Mouse (Mus musculus) G1E (cell line): Measurements from ENCODE around the gene Vkorc1. TPM values are rescaled to one million over a fixed set of nuclear protein-coding genes. Genes with fewer than 3 reads are reported as not detected.

Experiments
- ATAC-seq: 2 replicates; pipeline ENCODE4 v1.8.0; 2016; ENCODE audit warnings: mild to moderate bottlenecking; ENCODE audit not compliant: insufficient number of reproducible peaks, poor library complexity, low FRiP score, severe bottlenecking; ENCODE audit errors: extremely low read depth
- DNase-seq: peaks from one replicate; pipeline ENCODE4 v3.0.0; 2012; ENCODE audit warnings: low spot score
- H3K27me3 ChIP-seq: 2 replicates; pipeline ENCODE4 v1.6.1; 2012; ENCODE audit warnings: mild to moderate bottlenecking, low read length, inconsistent platforms; ENCODE audit not compliant: insufficient read depth
- H3K36me3 ChIP-seq: replicated peaks from 2 replicates; pipeline ENCODE3; 2012; ENCODE audit warnings: mild to moderate bottlenecking, inconsistent platforms
- H3K4me1 ChIP-seq: 2 replicates; pipeline ENCODE4 v1.6.1; 2012; ENCODE audit warnings: low read depth, low read length, inconsistent platforms, mixed read lengths; ENCODE audit not compliant: insufficient read depth
- H3K4me3 ChIP-seq: 2 replicates; pipeline ENCODE4 v1.5.1; 2012; ENCODE audit warnings: low read depth, mild to moderate bottlenecking, inconsistent platforms, low read length, moderate library complexity, mixed read lengths
- H3K9me3 ChIP-seq: replicated peaks from 2 replicates; pipeline ENCODE4 v1.6.1; 2012; ENCODE audit warnings: inconsistent platforms
- CTCF ChIP-seq: IDR thresholded peaks from 2 replicates; pipeline ENCODE4 v1.5.1; 2012; ENCODE audit warnings: low read depth, low read length, inconsistent platforms, mixed read lengths
- GATA1 ChIP-seq: IDR thresholded peaks from 2 replicates; pipeline ENCODE4 v1.6.1; 2012; ENCODE audit warnings: borderline replicate concordance, low read length, inconsistent platforms, mixed read lengths
- GATA2 ChIP-seq: IDR thresholded peaks from 2 replicates; pipeline ENCODE4 v1.6.1; 2012; ENCODE audit warnings: low read depth, low read length, inconsistent platforms, borderline replicate concordance
- POLR2AphosphoS5 ChIP-seq: IDR thresholded peaks from 2 replicates; pipeline ENCODE4 v1.6.1; 2012; ENCODE audit warnings: low read depth, low read length, inconsistent platforms; ENCODE audit not compliant: insufficient replicate concordance
- TAL1 ChIP-seq: conservative IDR thresholded peaks from 2 replicates; pipeline ENCODE4 v1.6.1; 2012; ENCODE audit warnings: low read depth, low read length, inconsistent platforms, mixed read lengths
- polyA plus RNA-seq: library from polyadenylated mRNA; stranded (reverse); fragments of >175 nt; gene quantifications from 2 replicates; pipeline ENCODE4 v1.2.3, GENCODE M21; 2012
- total RNA-seq, 2 experiments: library from RNA; stranded (forward) in 1 of 2; stranded (reverse) in 1 of 2; fragments of 200-1000 nt in 1 of 2; fragments of >200 nt in 1 of 2; fragmentation: Nextera tagmentation in 1 of 2; gene quantifications; 2 replicates each; pipeline ENCODE4 v1.2.3; 2014 to 2017

Gene Vkorc1
- total and polyA plus RNA-seq, 3 experiments: 11.0 to 68.8 (median 12.6) TPM

GRCm38 (mm10) chr7:127858258-127858657, 37.2 kb downstream of the Vkorc1 start:
- Histone ChIP-seq H3K27me3 (peaks cover 11% of the 10 kb centered on the region), H3K9me3 (no peaks in the 10 kb centered on the region), H3K36me3 (peaks cover 5% of the 10 kb centered on the region), H3K4me1 (0 out of 2 replicates have a peak, but pooled peaks cover 3% of the 10 kb centered on the region), H3K4me3 (no peak overlapping the region)
- ATAC-seq (no peak), DNase-seq (no peak)
- no peak for TF ChIP-seq POLR2AphosphoS5
- TF ChIP-seq CTCF: no peak
- no peak for TF ChIP-seq GATA2
- no peak for TF ChIP-seq TAL1
- no peak for TF ChIP-seq GATA1

DNA sequence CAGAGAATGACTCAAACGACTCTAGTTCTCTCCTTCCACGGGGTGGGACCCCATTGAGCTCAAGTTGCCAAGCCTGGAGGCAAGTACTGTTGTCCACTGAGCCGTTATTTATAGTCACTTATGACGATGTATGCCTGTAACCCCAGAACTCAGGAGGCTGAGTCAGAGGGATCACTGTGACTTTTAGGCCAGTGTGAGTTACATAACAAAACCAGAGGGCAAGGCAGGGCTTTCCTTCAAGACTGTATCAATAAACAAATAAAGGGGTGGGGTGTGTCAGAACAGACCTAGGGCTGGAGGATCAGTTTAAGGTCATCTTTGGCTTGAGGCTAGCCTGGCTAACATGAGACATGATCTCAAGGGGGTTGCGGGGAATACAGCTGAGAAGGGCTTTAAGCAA, 44.5 kb downstream of the Vkorc1 start:
- DNase-seq (no peak), ATAC-seq (no peak)
- peaks cover 41% of the 10 kb centered on the region for H3K36me3 ChIP-seq
- no peak overlapping the region for H3K4me3 ChIP-seq
- peaks cover 13% of the 10 kb centered on the region for H3K4me1 ChIP-seq
- no peaks in the 10 kb centered on the region for H3K9me3 ChIP-seq
- TF ChIP-seq GATA1 (no peak), POLR2AphosphoS5 (no peak), CTCF (no peak), TAL1 (no peak), GATA2 (no peak)
- peaks cover 8% of the 10 kb centered on the region; the same call in 1 of the 2 replicates for H3K27me3 ChIP-seq

GRCm38 (mm10) chr7:127849973-127850875, 45.2 kb downstream of the Vkorc1 start:
- DNase-seq: no peak
- Histone ChIP-seq H3K4me1 (peaks cover 13% of the 10 kb centered on the region), H3K27me3 (peaks cover 6% of the 10 kb centered on the region; the same call in 1 of the 2 replicates), H3K36me3 (peaks cover 48% of the 10 kb centered on the region), H3K9me3 (no peaks in the 10 kb centered on the region), H3K4me3 (no peak overlapping the region)
- no peak for ATAC-seq
- TF ChIP-seq TAL1: no peak
- TF ChIP-seq POLR2AphosphoS5: no peak
- no peak for TF ChIP-seq CTCF
- no peak for TF ChIP-seq GATA1

Other genes starting within 250 kb of the Vkorc1 start
Only the 20 nearest of the 24 such genes appear.
- not detected in 2 replicates for gene Ctf2, start 163.5 kb downstream of the Vkorc1 start, total RNA-seq (2014; fragmentation: Nextera tagmentation)
- 0.16 TPM in 1 of 2 replicates, not detected in the other for gene Ctf2, start 163.5 kb downstream of the Vkorc1 start, total RNA-seq (2017)
- gene Ctf2, start 163.5 kb downstream of the Vkorc1 start, polyA plus RNA-seq: not detected in 2 replicates
- gene Fbxl19, start 151.1 kb downstream of the Vkorc1 start, total RNA-seq (2014; fragmentation: Nextera tagmentation): 6.4 and 6.9 TPM in 2 replicates
- 15.1 and 18.8 TPM in 2 replicates for gene Fbxl19, start 151.1 kb downstream of the Vkorc1 start, total RNA-seq (2017)
- gene Fbxl19, start 151.1 kb downstream of the Vkorc1 start, polyA plus RNA-seq: 54.4 and 58.5 TPM in 2 replicates
- gene Orai3, start 125.8 kb downstream of the Vkorc1 start, total RNA-seq (2014; fragmentation: Nextera tagmentation): 27.4 and 27.7 TPM in 2 replicates
- 47.1 and 53.8 TPM in 2 replicates for gene Orai3, start 125.8 kb downstream of the Vkorc1 start, total RNA-seq (2017)
- 30.2 and 43.1 TPM in 2 replicates for gene Orai3, start 125.8 kb downstream of the Vkorc1 start, polyA plus RNA-seq
- gene Setd1a, start 118.9 kb downstream of the Vkorc1 start, total RNA-seq (2014; fragmentation: Nextera tagmentation): 104 and 115 TPM in 2 replicates
- gene Setd1a, start 118.9 kb downstream of the Vkorc1 start, total RNA-seq (2017): 9.1 and 10.0 TPM in 2 replicates
- gene Setd1a, start 118.9 kb downstream of the Vkorc1 start, polyA plus RNA-seq: 103 and 118 TPM in 2 replicates
- gene Gm49388, start 110.0 kb downstream of the Vkorc1 start, total RNA-seq (2014; fragmentation: Nextera tagmentation): 4.7 and 8.4 TPM in 2 replicates
- 0.23 TPM in 1 of 2 replicates, not detected in the other for gene Gm49388, start 110.0 kb downstream of the Vkorc1 start, total RNA-seq (2017)
- 0.12 and 1.1 TPM in 2 replicates for gene Gm49388, start 110.0 kb downstream of the Vkorc1 start, polyA plus RNA-seq
- 11.2 and 17.2 TPM in 2 replicates for gene Hsd3b7, start 95.0 kb downstream of the Vkorc1 start, total RNA-seq (2014; fragmentation: Nextera tagmentation)
- gene Hsd3b7, start 95.0 kb downstream of the Vkorc1 start, total RNA-seq (2017): 42.3 and 52.1 TPM in 2 replicates
- 10.6 and 19.7 TPM in 2 replicates for gene Hsd3b7, start 95.0 kb downstream of the Vkorc1 start, polyA plus RNA-seq
- 26.9 and 36.0 TPM in 2 replicates for gene Stx4a, start 71.3 kb downstream of the Vkorc1 start, total RNA-seq (2014; fragmentation: Nextera tagmentation)
- gene Stx4a, start 71.3 kb downstream of the Vkorc1 start, total RNA-seq (2017): 46.1 and 55.7 TPM in 2 replicates
- gene Stx4a, start 71.3 kb downstream of the Vkorc1 start, polyA plus RNA-seq: 64.9 and 69.9 TPM in 2 replicates
- 0.15 and 0.24 TPM in 2 replicates for gene Stx1b, start 71.1 kb downstream of the Vkorc1 start, total RNA-seq (2014; fragmentation: Nextera tagmentation)
- 0.06 and 0.16 TPM in 2 replicates for gene Stx1b, start 71.1 kb downstream of the Vkorc1 start, total RNA-seq (2017)
- 0.02 and 0.10 TPM in 2 replicates for gene Stx1b, start 71.1 kb downstream of the Vkorc1 start, polyA plus RNA-seq
- 46.8 and 58.5 TPM in 2 replicates for gene Zfp646, start 19.4 kb downstream of the Vkorc1 start, total RNA-seq (2014; fragmentation: Nextera tagmentation)
- 42.1 and 45.0 TPM in 2 replicates for gene Zfp646, start 19.4 kb downstream of the Vkorc1 start, total RNA-seq (2017)
- gene Zfp646, start 19.4 kb downstream of the Vkorc1 start, polyA plus RNA-seq: 27.9 and 36.7 TPM in 2 replicates
- 9.2 and 14.9 TPM in 2 replicates for gene Zfp668, start 18.8 kb downstream of the Vkorc1 start, total RNA-seq (2014; fragmentation: Nextera tagmentation)
- gene Zfp668, start 18.8 kb downstream of the Vkorc1 start, total RNA-seq (2017): 4.2 and 5.7 TPM in 2 replicates
- 33.9 and 39.5 TPM in 2 replicates for gene Zfp668, start 18.8 kb downstream of the Vkorc1 start, polyA plus RNA-seq
- gene Prss53, start 4.6 kb downstream of the Vkorc1 start, total RNA-seq (2014; fragmentation: Nextera tagmentation): 0.58 TPM in 1 of 2 replicates, not detected in the other
- gene Prss53, start 4.6 kb downstream of the Vkorc1 start, total RNA-seq (2017): 0.29 and 0.38 TPM in 2 replicates
- 0.76 and 0.80 TPM in 2 replicates for gene Prss53, start 4.6 kb downstream of the Vkorc1 start, polyA plus RNA-seq
- not detected in 2 replicates for gene Gm21974, start 163 bp downstream of the Vkorc1 start, total RNA-seq (2014; fragmentation: Nextera tagmentation)
- gene Gm21974, start 163 bp downstream of the Vkorc1 start, total RNA-seq (2017): not detected in 2 replicates
- gene Gm21974, start 163 bp downstream of the Vkorc1 start, polyA plus RNA-seq: not detected in 2 replicates
- gene Bckdk, start 8.5 kb upstream of the Vkorc1 start, total RNA-seq (2014; fragmentation: Nextera tagmentation): 73.4 and 80.0 TPM in 2 replicates
- 40.4 and 49.2 TPM in 2 replicates for gene Bckdk, start 8.5 kb upstream of the Vkorc1 start, total RNA-seq (2017)
- gene Bckdk, start 8.5 kb upstream of the Vkorc1 start, polyA plus RNA-seq: 114 and 134 TPM in 2 replicates
- gene Kat8, start 16.9 kb upstream of the Vkorc1 start, total RNA-seq (2014; fragmentation: Nextera tagmentation): 39.0 and 45.1 TPM in 2 replicates
- 44.0 and 44.5 TPM in 2 replicates for gene Kat8, start 16.9 kb upstream of the Vkorc1 start, total RNA-seq (2017)
- 6.8 and 7.4 TPM in 2 replicates for gene Kat8, start 16.9 kb upstream of the Vkorc1 start, polyA plus RNA-seq
- gene Prss8, start 34.5 kb upstream of the Vkorc1 start, total RNA-seq (2014; fragmentation: Nextera tagmentation): not detected in 2 replicates
- 0.05 TPM in 1 of 2 replicates, not detected in the other for gene Prss8, start 34.5 kb upstream of the Vkorc1 start, total RNA-seq (2017)
- gene Prss8, start 34.5 kb upstream of the Vkorc1 start, polyA plus RNA-seq: not detected in 2 replicates
- gene Prss36, start 51.1 kb upstream of the Vkorc1 start, total RNA-seq (2014; fragmentation: Nextera tagmentation): 4.0 and 5.4 TPM in 2 replicates
- 0.76 and 4.9 TPM in 2 replicates for gene Prss36, start 51.1 kb upstream of the Vkorc1 start, total RNA-seq (2017)
- gene Prss36, start 51.1 kb upstream of the Vkorc1 start, polyA plus RNA-seq: 8.5 and 8.9 TPM in 2 replicates
- gene Fus, start 71.8 kb upstream of the Vkorc1 start, total RNA-seq (2014; fragmentation: Nextera tagmentation): 211 and 218 TPM in 2 replicates
- 34.6 and 45.5 TPM in 2 replicates for gene Fus, start 71.8 kb upstream of the Vkorc1 start, total RNA-seq (2017)
- 568 and 604 TPM in 2 replicates for gene Fus, start 71.8 kb upstream of the Vkorc1 start, polyA plus RNA-seq
- 2.0 and 2.4 TPM in 2 replicates for gene Pycard, start 98.2 kb upstream of the Vkorc1 start, total RNA-seq (2014; fragmentation: Nextera tagmentation)
- 3.3 and 3.5 TPM in 2 replicates for gene Pycard, start 98.2 kb upstream of the Vkorc1 start, total RNA-seq (2017)
- gene Pycard, start 98.2 kb upstream of the Vkorc1 start, polyA plus RNA-seq: 1.2 and 1.3 TPM in 2 replicates
- not detected in 2 replicates for gene Trim72, start 108.3 kb upstream of the Vkorc1 start, total RNA-seq (2014; fragmentation: Nextera tagmentation)
- 0.06 and 0.16 TPM in 2 replicates for gene Trim72, start 108.3 kb upstream of the Vkorc1 start, total RNA-seq (2017)
- gene Trim72, start 108.3 kb upstream of the Vkorc1 start, polyA plus RNA-seq: 0.03 and 0.04 TPM in 2 replicates
- gene Itgam, start 167.0 kb upstream of the Vkorc1 start, total RNA-seq (2014; fragmentation: Nextera tagmentation): 0.30 TPM in 1 of 2 replicates, not detected in the other
- gene Itgam, start 167.0 kb upstream of the Vkorc1 start, total RNA-seq (2017): 0.22 and 0.29 TPM in 2 replicates
- 0.02 and 0.07 TPM in 2 replicates for gene Itgam, start 167.0 kb upstream of the Vkorc1 start, polyA plus RNA-seq